8 mouse cellular contexts compared by ENCODE assay signal in the genomic region with DNA sequence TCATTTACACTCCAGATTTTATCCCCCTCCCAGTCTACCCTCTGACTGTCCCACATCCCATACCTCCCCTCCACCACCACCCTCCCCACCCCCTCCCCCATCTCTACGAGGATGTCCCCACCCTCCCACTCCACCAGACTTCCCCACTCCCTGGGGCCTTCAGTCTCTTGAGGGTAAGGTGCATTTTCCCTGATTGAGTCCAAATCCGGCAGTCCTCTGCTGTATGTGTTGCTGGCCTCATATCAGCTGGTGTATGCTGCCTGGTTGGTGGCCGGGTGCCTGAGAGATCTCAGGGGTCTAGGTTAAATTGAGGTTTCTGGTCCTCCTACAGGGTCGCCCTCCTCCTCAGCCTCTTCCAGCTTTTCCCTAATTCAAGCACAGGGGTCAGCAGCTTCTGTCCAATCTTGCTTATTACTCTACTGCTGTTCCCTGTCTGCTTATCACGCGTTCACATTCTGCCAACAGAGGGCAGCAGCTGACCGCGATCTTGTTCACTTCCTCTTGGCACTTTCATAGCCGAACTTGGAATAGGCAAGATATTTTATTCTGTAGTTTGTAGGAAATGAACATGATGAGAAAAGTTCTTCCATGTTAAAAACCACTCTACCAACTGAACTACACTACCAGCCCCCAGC. TPM values are rescaled to one million over a fixed set of nuclear protein-coding genes. Genes with fewer than 3 reads are reported as not detected.
DNase-seq lines count a peak whose midpoint lies in the region; ATAC-seq and TF ChIP-seq lines count a peak whose summit lies in the region.

No protein-coding gene starts in this region.

- H3K79me3 ChIP-seq in C2C12 (ENCODE audit: low read depth), result no peaks in the 10 kb centered on the region

- no peak; the same call in 1 of the 2 replicates for ATAC-seq in embryonic facial prominence, embryonic 14.5 days (ENCODE audit: low read depth)
- no peak for ATAC-seq in heart, embryonic 13.5 days (ENCODE audit: extremely low read depth, insufficient number of reproducible peaks, low FRiP score, low TSS enrichment)
- peak; percentile 75 for ATAC-seq in kidney, embryonic 16.5 days (ENCODE audit: low FRiP score, low TSS enrichment)
- ATAC-seq in stomach, embryonic 15.5 days (ENCODE audit: insufficient read depth, low FRiP score, low read depth), result peak; percentile 60; the same call in 1 of the 2 replicates

- H3K79me2 ChIP-seq in C2C12 (ENCODE audit: control insufficient read depth, insufficient read depth), result no peaks in the 10 kb centered on the region
- H3K79me2 ChIP-seq in liver, adult 2 months (ENCODE audit: control insufficient read depth, insufficient read depth, low read length), result no peaks in the 10 kb centered on the region

- H3K9ac ChIP-seq in embryonic facial prominence, embryonic 14.5 days (ENCODE audit: low read depth, low read length), result no peak overlapping the region
- no peak overlapping the region for H3K9ac ChIP-seq in heart, embryonic 13.5 days
- H3K9ac ChIP-seq in kidney, embryonic 16.5 days (replicated peaks; ENCODE audit: low read length), result peak overlapping the region; percentile 26; the same call in 1 of the 2 replicates
- H3K9ac ChIP-seq in liver, adult 2 months (ENCODE audit: low read depth, low read length), result no peak overlapping the region
- no peak overlapping the region for H3K9ac ChIP-seq in stomach, embryonic 15.5 days

- H3K27me3 ChIP-seq in C2C12 (ENCODE audit: control insufficient read depth, insufficient read depth, insufficient read length), result peaks cover 3% of the 10 kb centered on the region
- H3K27me3 ChIP-seq in embryonic facial prominence, embryonic 14.5 days (replicated peaks; ENCODE audit: control insufficient read depth, insufficient read depth, low read length), result no peaks in the 10 kb centered on the region
- no peaks in the 10 kb centered on the region for H3K27me3 ChIP-seq in heart, embryonic 13.5 days (replicated peaks)
- H3K27me3 ChIP-seq in kidney, embryonic 16.5 days (ENCODE audit: insufficient read depth, low read length), result no peaks in the 10 kb centered on the region
- H3K27me3 ChIP-seq in liver, adult 2 months (ENCODE audit: control insufficient read depth, insufficient read depth, low read length), result no peaks in the 10 kb centered on the region
- H3K27me3 ChIP-seq in stomach, embryonic 15.5 days (replicated peaks), result no peaks in the 10 kb centered on the region

- no peak overlapping the region for H3K4me3 ChIP-seq in C2C12 (ENCODE audit: insufficient read depth, poor library complexity, severe bottlenecking)
- H3K4me3 ChIP-seq in bone marrow, adult 2 months (replicated peaks; ENCODE audit: control insufficient read depth, low read depth, low read length), result no peak overlapping the region
- no peak overlapping the region for H3K4me3 ChIP-seq in embryonic facial prominence, embryonic 14.5 days (ENCODE audit: low read depth, low read length)
- H3K4me3 ChIP-seq in heart, embryonic 13.5 days, result no peak overlapping the region
- H3K4me3 ChIP-seq in kidney, embryonic 16.5 days (ENCODE audit: low read length), result no peak overlapping the region
- H3K4me3 ChIP-seq in liver, adult 2 months (ENCODE audit: insufficient read depth, low read depth, low read length), result no peak overlapping the region
- H3K4me3 ChIP-seq in stomach, embryonic 15.5 days (replicated peaks), result no peak overlapping the region

- TF ChIP-seq CTCF in C2C12 (IDR thresholded peaks at IDR 0.05; ENCODE audit: control insufficient read depth, insufficient read depth, insufficient read length), result peak; percentile 61
- peak; percentile 95 for TF ChIP-seq CTCF in bone marrow, adult 2 months (IDR thresholded peaks at IDR 0.05; ENCODE audit: control insufficient read depth, insufficient read depth, low read length)
- TF ChIP-seq CTCF in liver, adult 2 months (IDR thresholded peaks at IDR 0.05; ENCODE audit: low read depth, low read length), result peak; percentile 78

- DNase-seq in embryonic facial prominence, embryonic 14.5 days (ENCODE audit: low spot score), result peak; percentile 82
- DNase-seq in liver, adult 2 months (ENCODE audit: extremely low read depth, low read depth, low spot score), result peak; percentile 68
- peak; percentile 85 for DNase-seq in naive thymus-derived CD4-positive, alpha-beta T cell, adult 2 months (ENCODE audit: low read depth)

- no peak overlapping the region for H3K4me2 ChIP-seq in embryonic facial prominence, embryonic 14.5 days (ENCODE audit: low read depth, low read length)
- H3K4me2 ChIP-seq in heart, embryonic 13.5 days, result peak overlapping the region; percentile 34; the same call in 1 of the 2 replicates
- H3K4me2 ChIP-seq in kidney, embryonic 16.5 days (replicated peaks; ENCODE audit: low read depth, low read length), result no peak overlapping the region
- no peak overlapping the region for H3K4me2 ChIP-seq in stomach, embryonic 15.5 days

- no peak for TF ChIP-seq POLR2A in bone marrow, adult 2 months (IDR thresholded peaks at IDR 0.05; ENCODE audit: borderline replicate concordance, control insufficient read depth, low read depth, low read length)
- no peak for TF ChIP-seq POLR2A in liver, adult 2 months (IDR thresholded peaks at IDR 0.05; ENCODE audit: extremely low read depth, insufficient read depth, low read length)

- peaks cover 1% of the 10 kb centered on the region; the same call in 1 of the 2 replicates for H3K4me1 ChIP-seq in bone marrow, adult 2 months (ENCODE audit: control insufficient read depth, insufficient read depth, low read length)
- H3K4me1 ChIP-seq in embryonic facial prominence, embryonic 14.5 days (ENCODE audit: control insufficient read depth, insufficient read depth, low read length), result no peaks in the 10 kb centered on the region
- no peaks in the 10 kb centered on the region for H3K4me1 ChIP-seq in heart, embryonic 13.5 days
- no peaks in the 10 kb centered on the region for H3K4me1 ChIP-seq in kidney, embryonic 16.5 days (ENCODE audit: insufficient read depth, low read length)
- peaks cover under 1% of the 10 kb centered on the region; the same call in 1 of the 2 replicates for H3K4me1 ChIP-seq in liver, adult 2 months (ENCODE audit: control insufficient read depth, insufficient read depth, low read length)
- no peaks in the 10 kb centered on the region for H3K4me1 ChIP-seq in stomach, embryonic 15.5 days

- 16% methylated on average over 9 of the region's 9 CpGs for WGBS in bone marrow, adult 2 months
- 17% methylated on average over 9 of the region's 9 CpGs for WGBS in embryonic facial prominence, embryonic 14.5 days
- WGBS in heart, embryonic 13.5 days, result 12% methylated on average over 9 of the region's 9 CpGs
- WGBS in kidney, embryonic 16.5 days, result 19% methylated on average over 9 of the region's 9 CpGs
- 12% methylated on average over 9 of the region's 9 CpGs for WGBS in liver, adult 2 months
- 14% methylated on average over 9 of the region's 9 CpGs for WGBS in stomach, embryonic 15.5 days

- H3ac ChIP-seq in C2C12 (ENCODE audit: control insufficient read depth, insufficient read length, low read depth), result no peak overlapping the region

- no peaks in the 10 kb centered on the region for H3K36me3 ChIP-seq in C2C12 (ENCODE audit: control insufficient read depth, insufficient read depth)
- no peaks in the 10 kb centered on the region for H3K36me3 ChIP-seq in embryonic facial prominence, embryonic 14.5 days (ENCODE audit: control insufficient read depth, insufficient read depth, low read length)
- H3K36me3 ChIP-seq in heart, embryonic 13.5 days, result no peaks in the 10 kb centered on the region
- no peaks in the 10 kb centered on the region for H3K36me3 ChIP-seq in kidney, embryonic 16.5 days (ENCODE audit: insufficient read depth, low read length)
- no peaks in the 10 kb centered on the region for H3K36me3 ChIP-seq in liver, adult 2 months (ENCODE audit: control insufficient read depth, insufficient read depth, low read length)
- H3K36me3 ChIP-seq in stomach, embryonic 15.5 days, result no peaks in the 10 kb centered on the region

- H3K27ac ChIP-seq in bone marrow, adult 2 months (ENCODE audit: control insufficient read depth, insufficient read depth, low read depth, low read length, poor library complexity), result no peak overlapping the region
- H3K27ac ChIP-seq in embryonic facial prominence, embryonic 14.5 days (replicated peaks; ENCODE audit: low read depth, low read length), result no peak overlapping the region
- no peak overlapping the region for H3K27ac ChIP-seq in heart, embryonic 13.5 days (replicated peaks)
- no peak overlapping the region for H3K27ac ChIP-seq in kidney, embryonic 16.5 days (ENCODE audit: low read length)
- no peak overlapping the region for H3K27ac ChIP-seq in liver, adult 2 months (replicated peaks; ENCODE audit: insufficient read depth, low read depth, low read length)
- no peak overlapping the region for H3K27ac ChIP-seq in stomach, embryonic 15.5 days

- H3K9me3 ChIP-seq in embryonic facial prominence, embryonic 14.5 days (ENCODE audit: control insufficient read depth, low read length), result no peaks in the 10 kb centered on the region
- H3K9me3 ChIP-seq in heart, embryonic 13.5 days, result no peaks in the 10 kb centered on the region
- no peaks in the 10 kb centered on the region for H3K9me3 ChIP-seq in kidney, embryonic 16.5 days (ENCODE audit: low read length)
- no peaks in the 10 kb centered on the region for H3K9me3 ChIP-seq in stomach, embryonic 15.5 days

TF ChIP-seq in C2C12, 6 proteins besides CTCF, POLR2A, EP300 and RAD21:
- no peak for TF ChIP-seq MAX (IDR thresholded peaks at IDR 0.05)

RNA-seq across cellular contexts. Expression of a gene that starts 8.3 kb away (rescaled TPM):
- polyA plus RNA-seq in C2C12 (2012; fragmentation: generic; extraction: Trizol), result 32.6 TPM
- polyA plus RNA-seq in bone marrow, adult 2 months (2011; ENCODE audit: insufficient read depth, insufficient read length, low replicate concordance, missing spikeins), result 6.8 and 15.7 TPM in 2 replicates
- 48.0 and 51.4 TPM in 2 replicates for polyA plus RNA-seq in embryonic facial prominence, embryonic 14.5 days (2014; fragmentation: Nextera tagmentation; extraction: Ambion mirVana)
- polyA plus RNA-seq in heart, embryonic 13.5 days (2015; fragmentation: Nextera tagmentation; extraction: Ambion mirVana), result 27.0 and 29.4 TPM in 2 replicates
- 89.4 and 91.0 TPM in 2 replicates for polyA plus RNA-seq in kidney, embryonic 16.5 days (2015; fragmentation: Nextera tagmentation; extraction: Ambion mirVana)
- total RNA-seq in liver, adult 2 months (2014; rRNA removed), result 173 and 178 TPM in 2 replicates
- polyA plus RNA-seq in liver, adult 2 months (2012; rRNA removed), result 112 and 125 TPM in 2 replicates
- polyA plus RNA-seq in stomach, embryonic 15.5 days (2015; fragmentation: Nextera tagmentation; extraction: Ambion mirVana), result 55.0 and 64.9 TPM in 2 replicates

Comparison
In these comparisons a context has a peak if more than half of its experiments do, and no peak if none do; other contexts are left out.
1. ATAC-seq: peak in kidney, embryonic 16.5 days (single experiment) and stomach, embryonic 15.5 days (single experiment); none in embryonic facial prominence, embryonic 14.5 days (single experiment) and heart, embryonic 13.5 days (single experiment).
2. Peak in every context shown above with its lines, with median percentiles within 50 percentile points of each other: CTCF ChIP-seq and DNase-seq.